25 mouse cellular contexts compared by ENCODE assay signal in genomic region chr7:122386567-122386966, GRCm38 (mm10).
"Had no signal": no experiment of that assay in that cellular context is flagged by ENCODE, and none has a peak within 500 bp of the region (broad histone marks: within the 10 kb centered on the region; RNA-seq: fewer than 3 reads in every experiment).

No protein-coding gene starts in this region.

- H3K4me2 ChIP-seq: heart, embryonic 11.5 days; heart, embryonic 13.5 days; heart, embryonic 15.5 days; hindbrain, embryonic 13.5 days; kidney, embryonic 15.5 days; limb, embryonic 12.5 days; liver, embryonic 11.5 days had no signal

- DNase-seq: gastrocnemius, postnatal 14 days; gastrocnemius, postnatal 36 days; heart, adult 11 months; heart, adult 2 months; heart, postnatal 14 days; heart, postnatal 36 days; kidney, adult 11 months; kidney, adult 2 months; kidney, adult 9 months; kidney, postnatal 14 days; kidney, postnatal 36 days; layer of hippocampus, adult 9-11 months; layer of hippocampus, postnatal 36 days; liver had no signal

- ATAC-seq: hindbrain, embryonic 16.5 days; intestine, embryonic 16.5 days had no signal

- H3K4me3 ChIP-seq: heart, adult 2 months; heart, embryonic 13.5 days; heart, embryonic 15.5 days; hindbrain, embryonic 13.5 days; kidney, embryonic 15.5 days; limb, embryonic 10.5 days; limb, embryonic 12.5 days had no signal

- H3K27me3 ChIP-seq: heart, embryonic 13.5 days; heart, embryonic 15.5 days; hindbrain, embryonic 13.5 days; kidney, embryonic 15.5 days; limb, embryonic 12.5 days had no signal

- H3K9me3 ChIP-seq: heart, embryonic 13.5 days; heart, embryonic 15.5 days; hindbrain, embryonic 13.5 days; kidney, embryonic 15.5 days; limb, embryonic 10.5 days; limb, embryonic 12.5 days had no signal

- H3K36me3 ChIP-seq: heart, embryonic 13.5 days; heart, embryonic 15.5 days; hindbrain, embryonic 13.5 days; kidney, embryonic 15.5 days; limb, embryonic 10.5 days; limb, embryonic 12.5 days had no signal

- H3K9ac ChIP-seq: heart, embryonic 13.5 days; heart, embryonic 15.5 days; hindbrain, embryonic 13.5 days; kidney, embryonic 15.5 days; limb, embryonic 12.5 days had no signal

- H3K27ac ChIP-seq: heart, adult 2 months; heart, embryonic 13.5 days; heart, embryonic 15.5 days; hindbrain, embryonic 13.5 days; kidney, embryonic 15.5 days; kidney, postnatal 0 days; limb, embryonic 10.5 days; limb, embryonic 12.5 days had no signal
